Mouse (Mus musculus) heart, adult 2 months (tissue): ENCODE results near the gene Plxnc1.

ENCODE experiments used
- CTCF ChIP-seq: fragments of 200-600 bp; IDR thresholded peaks from 2 replicates; pipeline ENCODE4 v1.8.1; 2022; ENCODE audit warnings: antibody characterized with exemption, mild to moderate bottlenecking, moderate library complexity
- POLR2A ChIP-seq: fragments of 200-500 bp; IDR thresholded peaks from 2 replicates; pipeline ENCODE4 v1.6.1; 2011; ENCODE audit warnings: mild to moderate bottlenecking, low read depth, low read length, control low read depth; ENCODE audit not compliant: insufficient read depth

- TF ChIP-seq CTCF (no peak), POLR2A (no peak)
These were observed 26.0 kb downstream of the Plxnc1 start for GRCm38 (mm10) chr10:94918618-94919017.
